Mouse (Mus musculus) lung, postnatal 25 days (tissue): ENCODE results near the gene Arhgap18.

ENCODE experiments used
- DNase-seq: peaks from one replicate; pipeline ENCODE4 v3.0.0; 2022; ENCODE audit warnings: low spot score

Gene Arhgap18

DNA sequence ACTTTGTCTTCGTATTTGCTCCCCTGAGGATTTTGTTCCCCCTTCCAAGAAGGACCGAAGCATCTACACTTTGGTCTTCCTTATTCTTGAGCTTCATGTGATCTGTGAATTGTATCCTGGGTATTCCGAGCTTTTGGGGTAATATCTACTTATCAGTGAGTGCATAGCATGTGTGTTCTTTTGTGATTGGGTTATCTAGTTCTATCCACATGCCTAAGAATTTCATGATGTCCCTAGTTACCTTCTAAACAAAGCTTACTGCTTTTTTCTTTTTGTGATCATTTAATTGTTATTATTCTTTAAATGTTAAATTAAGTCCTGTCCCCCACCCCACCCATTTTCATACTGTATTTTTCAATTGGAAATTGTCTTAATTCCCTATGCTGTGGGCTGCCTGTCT, 78.8 kb downstream of the Arhgap18 start:
- DNase-seq = no peak

- DNase-seq = no peak
Observed at GRCm38 (mm10) chr10:26832669-26833249, 79.5 kb downstream of the Arhgap18 start.

- peak; percentile 59 for DNase-seq
Observed at GRCm38 (mm10) chr10:26833393-26833792, 80.2 kb downstream of the Arhgap18 start.

GRCm38 (mm10) chr10:26849311-26849710, 96.1 kb downstream of the Arhgap18 start:
- no peak for DNase-seq

DNA sequence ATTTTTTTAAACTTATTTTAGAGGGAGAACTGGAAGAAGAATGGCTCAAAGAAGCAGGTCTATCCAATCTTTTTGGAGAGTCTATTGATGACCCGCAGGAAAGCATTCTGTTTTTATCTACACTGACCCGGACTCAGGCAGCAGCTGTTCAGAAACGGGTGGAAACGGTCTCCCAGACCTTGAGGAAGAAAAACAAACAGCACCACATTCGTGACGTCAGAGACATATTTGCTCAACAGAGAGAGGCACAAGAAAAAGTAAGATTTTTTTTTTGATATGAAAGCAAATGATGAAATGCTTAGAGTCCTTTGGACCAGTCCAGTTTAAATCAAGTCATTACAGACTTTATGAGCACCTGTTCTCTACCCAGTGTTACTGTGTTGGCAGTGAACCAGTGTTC, 96.6 kb downstream of the Arhgap18 start:
- no peak for DNase-seq

GRCm38 (mm10) chr10:26854556-26855100, 101.4 kb downstream of the Arhgap18 start:
- no peak for DNase-seq

DNA sequence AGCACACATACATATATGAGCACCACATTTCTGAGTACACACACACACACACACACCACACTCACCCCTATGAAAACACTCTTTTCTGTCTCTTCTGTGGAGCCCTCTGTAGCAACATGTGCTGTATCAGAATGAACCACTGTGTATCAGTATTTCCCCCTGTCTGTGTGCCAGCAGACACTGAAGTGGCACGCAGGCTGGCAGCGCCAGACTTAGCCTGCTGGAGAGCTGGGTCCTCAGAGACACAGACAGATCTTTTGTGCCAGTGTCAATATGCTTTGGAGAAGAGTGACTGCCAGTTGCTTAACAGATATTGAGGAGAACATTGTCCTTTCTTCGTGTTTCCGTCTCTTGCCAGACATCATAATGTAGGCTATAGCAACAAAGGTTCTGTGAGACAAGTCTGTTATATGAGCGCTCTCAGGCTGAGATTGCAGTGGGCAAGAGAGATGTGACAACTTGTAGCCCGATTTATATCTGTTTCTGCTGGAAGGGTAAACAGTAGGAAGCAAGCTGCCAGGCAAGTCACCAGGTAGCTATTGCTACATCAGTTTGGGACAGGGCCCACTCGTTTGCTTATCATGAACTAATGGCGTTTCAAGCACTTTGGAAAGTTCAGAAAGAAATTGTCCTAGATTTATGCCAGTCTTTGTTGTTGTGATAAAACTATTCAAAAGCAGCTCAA, 102.8 kb downstream of the Arhgap18 start:
- DNase-seq = peak; percentile 18

GRCm38 (mm10) chr10:26857583-26857982, 104.4 kb downstream of the Arhgap18 start:
- no peak for DNase-seq

GRCm38 (mm10) chr10:26858537-26858936, 105.3 kb downstream of the Arhgap18 start:
- no peak for DNase-seq

- DNase-seq = no peak
Observed at GRCm38 (mm10) chr10:26861231-26861630, 108.0 kb downstream of the Arhgap18 start.

- no peak for DNase-seq
Observed at GRCm38 (mm10) chr10:26862207-26862606, 109.0 kb downstream of the Arhgap18 start.

DNA sequence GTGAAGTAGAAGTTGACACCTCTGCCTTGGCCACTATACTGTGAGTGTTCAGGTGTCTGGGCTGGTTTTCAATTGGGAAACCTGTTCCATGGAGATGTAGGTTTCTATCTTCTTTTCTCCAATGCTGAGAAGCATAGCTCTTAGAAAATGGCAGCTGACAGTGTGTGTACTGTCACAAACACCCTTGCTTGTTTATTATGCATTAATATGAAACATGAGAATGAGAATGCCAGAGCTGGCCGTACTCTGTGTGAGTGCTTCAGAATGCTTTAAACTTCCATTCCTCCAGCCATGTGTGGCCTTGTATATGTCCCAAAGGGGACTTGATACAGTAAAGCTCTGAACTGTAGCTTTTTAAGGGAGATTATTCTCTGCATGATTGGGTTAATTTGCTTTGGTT, 110.8 kb downstream of the Arhgap18 start:
- DNase-seq = no peak

GRCm38 (mm10) chr10:26870802-26871201, 117.6 kb downstream of the Arhgap18 start:
- no peak for DNase-seq

- no peak for DNase-seq
Observed at GRCm38 (mm10) chr10:26877309-26877708, 124.1 kb downstream of the Arhgap18 start.

- no peak for DNase-seq
Observed at GRCm38 (mm10) chr10:26878924-26879600, 125.8 kb downstream of the Arhgap18 start.

DNA sequence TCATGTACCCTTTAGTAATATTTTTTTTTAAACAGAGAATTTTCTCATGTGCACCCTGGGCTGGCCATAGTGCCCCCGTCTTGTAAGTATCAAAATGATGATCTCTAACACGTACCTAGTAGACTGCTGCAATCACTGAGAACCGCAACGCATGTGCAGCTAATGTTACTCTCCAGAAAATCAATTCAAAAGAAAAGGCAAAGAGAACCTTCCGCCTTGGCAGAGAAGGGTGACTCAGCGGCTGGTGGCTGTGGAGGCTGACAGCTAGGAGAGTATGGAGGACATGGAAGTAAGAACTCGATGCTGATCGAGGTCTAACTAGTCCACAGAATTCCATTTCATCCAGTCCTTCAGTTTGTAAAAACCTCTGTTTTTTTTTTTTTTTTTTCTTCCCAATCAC, 131.7 kb downstream of the Arhgap18 start:
- DNase-seq = no peak

- no peak for DNase-seq
Observed at GRCm38 (mm10) chr10:26889226-26889625, 136.0 kb downstream of the Arhgap18 start.

DNA sequence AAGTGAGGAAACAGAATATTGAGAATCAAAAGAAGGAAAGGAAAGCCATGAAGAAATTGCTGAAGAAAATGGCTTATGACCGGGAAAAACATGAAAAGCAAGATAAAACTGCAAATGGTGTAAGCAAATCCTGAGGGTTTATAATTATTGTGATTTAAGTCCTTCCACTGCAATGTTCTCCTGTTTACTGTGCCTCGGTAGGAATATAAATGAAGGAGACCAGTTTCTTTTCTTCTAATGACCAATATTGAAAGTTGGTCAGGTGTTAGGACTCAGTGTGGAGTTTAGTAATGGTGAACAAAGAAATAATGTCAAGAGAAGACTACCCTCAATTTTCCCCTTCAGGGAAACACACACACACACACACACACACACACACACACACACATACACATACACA, 136.5 kb downstream of the Arhgap18 start:
- no peak for DNase-seq

DNA sequence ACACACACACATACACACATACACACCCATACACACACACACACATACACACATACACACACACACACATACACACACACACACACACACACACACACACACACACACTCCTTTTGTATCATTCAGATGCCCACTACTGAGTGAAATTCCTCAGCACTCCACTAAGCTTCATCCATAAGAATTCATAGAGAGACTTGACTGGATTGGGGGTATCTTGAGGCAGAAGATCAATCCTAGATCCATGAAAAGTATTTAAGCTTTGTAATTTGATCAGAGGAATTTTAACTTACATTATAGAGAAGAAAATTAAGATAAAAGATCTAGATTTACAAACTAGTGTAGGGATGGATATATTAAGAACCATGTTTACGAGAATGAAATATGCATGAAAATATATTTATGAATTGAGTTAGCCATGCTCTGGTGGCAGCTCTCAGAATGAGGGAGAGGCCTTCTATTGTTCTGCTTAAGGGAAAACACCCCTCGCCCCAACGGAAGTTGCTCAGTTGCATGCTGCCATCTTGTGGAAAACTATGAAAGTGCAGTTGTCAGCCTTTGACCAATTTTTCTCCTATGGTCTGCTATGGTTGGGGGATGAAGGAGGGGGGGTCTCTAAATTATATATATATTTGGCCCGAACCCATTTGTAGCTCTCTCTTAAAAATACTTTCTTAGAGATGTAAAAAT, 137.2 kb downstream of the Arhgap18 start:
- DNase-seq = peak; percentile 63

GRCm38 (mm10) chr10:26893091-26893490, 139.9 kb downstream of the Arhgap18 start:
- DNase-seq = no peak

DNA sequence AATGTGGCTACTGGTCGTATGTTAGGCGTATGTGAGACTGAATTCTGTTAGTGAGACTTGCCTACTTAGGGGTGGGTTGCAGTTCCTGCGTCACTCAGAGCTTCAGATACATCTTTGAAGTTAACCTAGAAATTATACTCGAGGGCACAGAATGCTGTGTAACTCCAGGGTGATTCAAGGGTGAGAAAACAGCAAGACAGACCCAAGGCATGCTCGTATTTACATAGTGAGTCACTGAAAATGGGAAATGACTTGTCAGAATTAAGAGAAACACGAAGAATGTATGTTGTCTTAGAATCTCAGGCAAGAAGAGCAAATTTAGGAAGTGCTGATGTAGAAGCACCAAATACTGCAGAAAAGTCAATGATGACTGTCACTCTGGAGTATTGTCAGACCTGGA, 142.5 kb downstream of the Arhgap18 start:
- DNase-seq = no peak

- no peak for DNase-seq
Observed at GRCm38 (mm10) chr10:26900426-26900825, 147.2 kb downstream of the Arhgap18 start.

GRCm38 (mm10) chr10:26903781-26904180, 150.6 kb downstream of the Arhgap18 start:
- no peak for DNase-seq
